Mouse (Mus musculus) limb, embryonic 14.5 days (tissue): Measurements from ENCODE around the gene Abraxas2. TPM values are rescaled to one million over a fixed set of nuclear protein-coding genes. Genes with fewer than 3 reads are reported as not detected.

ENCODE experiments used
- ATAC-seq: fragments of 200-750 bp; cut with Nextera tagmentation; 2 replicates; pipeline ENCODE4 v1.8.0; 2017; ENCODE audit warnings: low read depth, moderate number of reproducible peaks, moderate TSS enrichment; ENCODE audit not compliant: low FRiP score
- DNase-seq: peaks from one replicate; pipeline ENCODE4 v3.0.0-alpha.2; 2015; ENCODE audit warnings: low spot score
- H3K27ac ChIP-seq: fragments of 300-500 bp; sonication (generic); replicated peaks from 2 replicates; pipeline ENCODE4 v1.5.1; 2014; ENCODE audit warnings: low read depth, mild to moderate bottlenecking, low read length, moderate library complexity, mixed read lengths
- H3K27me3 ChIP-seq: fragments of 300-500 bp; sonication (generic); 2 replicates; pipeline ENCODE4 v1.6.1; 2014; ENCODE audit warnings: low read length, mixed read lengths; ENCODE audit not compliant: control insufficient read depth, insufficient read depth
- H3K36me3 ChIP-seq: fragments of 300-500 bp; sonication (generic); 2 replicates; pipeline ENCODE4 v1.6.1; 2014; ENCODE audit warnings: mild to moderate bottlenecking, low read length, moderate library complexity, mixed read lengths; ENCODE audit not compliant: control insufficient read depth, insufficient read depth
- H3K4me1 ChIP-seq: fragments of 300-500 bp; sonication (generic); 2 replicates; pipeline ENCODE4 v1.6.1; 2014; ENCODE audit warnings: antibody characterized with exemption, low read length, mixed read lengths; ENCODE audit not compliant: control insufficient read depth, insufficient read depth
- H3K4me2 ChIP-seq: fragments of 300-500 bp; sonication (generic); replicated peaks from 2 replicates; pipeline ENCODE4 v1.6.1; 2014; ENCODE audit warnings: low read depth, mild to moderate bottlenecking, low read length, moderate library complexity; ENCODE audit not compliant: severe bottlenecking
- H3K4me3 ChIP-seq: fragments of 300-500 bp; sonication (generic); replicated peaks from 2 replicates; pipeline ENCODE4 v1.5.1; 2014; ENCODE audit warnings: low read length
- H3K9ac ChIP-seq: fragments of 300-500 bp; sonication (generic); 2 replicates; pipeline ENCODE4 v1.6.1; 2014; ENCODE audit warnings: mild to moderate bottlenecking, low read depth, low read length, moderate library complexity; ENCODE audit not compliant: severe bottlenecking
- H3K9me3 ChIP-seq: fragments of 300-500 bp; sonication (generic); 2 replicates; pipeline ENCODE4 v1.6.1; 2016; ENCODE audit warnings: low read length; ENCODE audit not compliant: control insufficient read depth
- POLR2A ChIP-seq: fragments of 200-500 bp; IDR thresholded peaks from 2 replicates; pipeline ENCODE4 v1.8.0; 2012; ENCODE audit warnings: inconsistent platforms, mild to moderate bottlenecking, moderate library complexity, borderline replicate concordance; ENCODE audit not compliant: insufficient read depth, insufficient read length; ENCODE audit errors: extremely low read depth
- WGBS: fragments of 180-500 bp; shearing (Covaris S2); extraction: QIAGEN DNeasy Blood & Tissue Kit; methylation state at CpG from one replicate; pipeline ENCODE4 v1.1.7; 2014; 5-methylcytosine and 5-hydroxymethylcytosine counted together
- polyA plus RNA-seq, 2 experiments: library from polyadenylated mRNA; depleted of rRNA in 1 of 2; stranded (reverse) in 1 of 2; unstranded in 1 of 2; fragments of >200 nt; fragmentation: Nextera tagmentation in 1 of 2; extraction: Ambion mirVana in 1 of 2; gene quantifications; 2 replicates each; pipeline versions ENCODE4 v1.2.1 to v1.2.3; 2012 to 2014

Gene Abraxas2
- polyA plus RNA-seq, 2 experiments, result 29.5 to 38.1 TPM

GRCm38 (mm10) chr7:132853361-132853760, 5.7 kb upstream of the Abraxas2 start:
- 33% methylated on average over 6 of the region's 6 CpGs for WGBS
- H3K27me3 ChIP-seq, result no peaks in the 10 kb centered on the region
- no peak for ATAC-seq
- no peak for DNase-seq
- H3K4me3 ChIP-seq, result no peak overlapping the region
- no peak overlapping the region for H3K27ac ChIP-seq
- TF ChIP-seq POLR2A, result no peak
- peaks cover 7% of the 10 kb centered on the region for H3K4me1 ChIP-seq
- peaks cover 19% of the 10 kb centered on the region for H3K36me3 ChIP-seq
- no peaks in the 10 kb centered on the region for H3K9me3 ChIP-seq
- no peak overlapping the region for H3K9ac ChIP-seq
- H3K4me2 ChIP-seq, result no peak overlapping the region

GRCm38 (mm10) chr7:132853946-132854345, 5.1 kb upstream of the Abraxas2 start:
- 37% methylated on average over 4 of the region's 4 CpGs for WGBS
- no peak overlapping the region for H3K27ac ChIP-seq
- DNase-seq, result no peak

GRCm38 (mm10) chr7:132856083-132856482, 2.9 kb upstream of the Abraxas2 start:
- WGBS, result 65% methylated on average over 1 of the region's 1 CpGs

More at GRCm38 (mm10) chr7:132853946-132854345, 5.1 kb upstream of the Abraxas2 start:
- TF ChIP-seq POLR2A, result no peak
- Histone ChIP-seq H3K36me3 (peaks cover 13% of the 10 kb centered on the region), H3K4me3 (no peak overlapping the region), H3K4me1 (peaks cover 10% of the 10 kb centered on the region), H3K27me3 (no peaks in the 10 kb centered on the region), H3K4me2 (no peak overlapping the region), H3K9ac (no peak overlapping the region), H3K9me3 (no peaks in the 10 kb centered on the region)
- ATAC-seq, result no peak

GRCm38 (mm10) chr7:132858043-132858608, 899 bp upstream of the Abraxas2 start:
- DNase-seq, result no peak
- H3K9ac ChIP-seq, result no peak overlapping the region
- no peaks in the 10 kb centered on the region for H3K27me3 ChIP-seq
- H3K9me3 ChIP-seq, result no peaks in the 10 kb centered on the region
- H3K4me1 ChIP-seq, result peaks cover 15% of the 10 kb centered on the region
- no peaks in the 10 kb centered on the region for H3K36me3 ChIP-seq
- no peak for TF ChIP-seq POLR2A
- H3K27ac ChIP-seq, result no peak overlapping the region
- H3K4me3 ChIP-seq, result no peak overlapping the region
- WGBS, result 75% methylated on average over 5 of the region's 5 CpGs
- no peak overlapping the region for H3K4me2 ChIP-seq
- no peak for ATAC-seq

More at GRCm38 (mm10) chr7:132856083-132856482, 2.9 kb upstream of the Abraxas2 start:
- Histone ChIP-seq H3K4me3 (no peak overlapping the region), H3K27ac (no peak overlapping the region), H3K4me1 (peaks cover 18% of the 10 kb centered on the region), H3K9ac (no peak overlapping the region), H3K4me2 (no peak overlapping the region), H3K9me3 (no peaks in the 10 kb centered on the region), H3K27me3 (no peaks in the 10 kb centered on the region), H3K36me3 (no peaks in the 10 kb centered on the region)
- TF ChIP-seq POLR2A, result no peak
- DNase-seq (no peak), ATAC-seq (no peak)

GRCm38 (mm10) chr7:132866316-132866715, 7.3 kb downstream of the Abraxas2 start:
- H3K36me3 ChIP-seq, result peaks cover 57% of the 10 kb centered on the region

More at GRCm38 (mm10) chr7:132866316-132866715, 7.3 kb downstream of the Abraxas2 start:
- Histone ChIP-seq H3K4me1 (0 out of 2 replicates have a peak, but pooled peaks cover under 1% of the 10 kb centered on the region), H3K27ac (no peak overlapping the region), H3K27me3 (no peaks in the 10 kb centered on the region), H3K4me2 (no peak overlapping the region), H3K9ac (no peak overlapping the region), H3K4me3 (no peak overlapping the region), H3K9me3 (no peaks in the 10 kb centered on the region)
- 94% methylated on average over 9 of the region's 9 CpGs for WGBS
- TF ChIP-seq POLR2A, result no peak
- DNase-seq (no peak), ATAC-seq (no peak)
